ENCODE assay signal across 40 mouse cellular contexts in the genomic region with DNA sequence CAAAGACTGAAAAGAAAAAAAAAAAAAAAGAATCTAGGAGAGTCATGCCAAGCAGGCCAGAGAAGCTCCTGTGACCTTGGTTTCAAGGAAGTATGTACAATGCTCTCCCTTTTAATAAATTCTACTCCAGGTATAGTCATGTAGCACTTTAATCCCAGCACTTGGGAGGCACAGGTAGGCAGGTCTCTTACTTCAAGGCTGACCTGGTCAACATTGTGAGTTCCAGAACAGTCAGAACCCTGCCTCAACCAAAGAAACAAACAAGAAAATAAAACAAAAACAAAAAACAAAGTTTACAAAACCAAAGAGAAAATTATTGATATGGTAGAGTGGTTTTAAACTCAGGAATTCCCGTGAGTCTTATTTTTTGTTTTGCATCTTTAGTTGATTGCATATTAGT. TPM values are rescaled to one million over a fixed set of nuclear protein-coding genes. Genes with fewer than 3 reads are reported as not detected.
"Had no signal": no experiment of that assay in that cellular context is flagged by ENCODE, and none has a peak within 500 bp of the region (broad histone marks: within the 10 kb centered on the region; RNA-seq: fewer than 3 reads in every experiment).

A gene (minus strand): TSS at position 101 of the 400 bp plus-strand sequence.

- H3K4me3 ChIP-seq: heart, embryonic 12.5 days; heart, embryonic 13.5 days; heart, embryonic 15.5 days; hindbrain, embryonic 10.5 days; hindbrain, embryonic 12.5 days; hindbrain, embryonic 13.5 days; hindbrain, embryonic 15.5 days; intestine, embryonic 15.5 days; kidney, embryonic 15.5 days; layer of hippocampus, adult 2 months; left cerebral cortex, adult 2 months had no signal

- H3K36me3 ChIP-seq: heart, embryonic 12.5 days; heart, embryonic 13.5 days; heart, embryonic 15.5 days; hindbrain, embryonic 10.5 days; hindbrain, embryonic 12.5 days; hindbrain, embryonic 13.5 days; hindbrain, embryonic 15.5 days; intestine, embryonic 15.5 days; kidney, embryonic 15.5 days had no signal

- ATAC-seq: hindbrain, embryonic 16.5 days; hindbrain, postnatal 0 days; inflammation-experienced regulatory T-cells, adult 6 months; intestine, embryonic 15.5 days; intestine, embryonic 16.5 days; intestine, postnatal 0 days had no signal

- H3K9ac ChIP-seq: heart, embryonic 12.5 days; heart, embryonic 13.5 days; heart, embryonic 15.5 days; hindbrain, embryonic 12.5 days; hindbrain, embryonic 13.5 days; hindbrain, embryonic 14.5 days; hindbrain, embryonic 15.5 days; intestine, embryonic 15.5 days; kidney, embryonic 15.5 days had no signal

- H3K9me3 ChIP-seq: heart, embryonic 12.5 days; heart, embryonic 13.5 days; heart, embryonic 15.5 days; hindbrain, embryonic 10.5 days; hindbrain, embryonic 12.5 days; hindbrain, embryonic 13.5 days; hindbrain, embryonic 15.5 days; intestine, embryonic 15.5 days; kidney, embryonic 15.5 days had no signal

- DNase-seq: heart, postnatal 10 days; heart, postnatal 14 days; heart, postnatal 36 days; heart, postnatal 4 days; kidney, adult 11 months; kidney, adult 18-20 months; kidney, adult 2 months; kidney, adult 8-10 months; kidney, adult 9 months; kidney, postnatal 10 days; kidney, postnatal 14 days; kidney, postnatal 25 days; kidney, postnatal 36 days; kidney, postnatal 4 days; layer of hippocampus, adult 9-11 months; layer of hippocampus, postnatal 36 days had no signal

- H3K27me3 ChIP-seq: heart, embryonic 12.5 days; heart, embryonic 13.5 days; heart, embryonic 15.5 days; hindbrain, embryonic 12.5 days; hindbrain, embryonic 13.5 days; hindbrain, embryonic 15.5 days; intestine, embryonic 15.5 days; kidney, embryonic 15.5 days had no signal

- H3K27ac ChIP-seq: heart, embryonic 13.5 days; heart, embryonic 15.5 days; hindbrain, embryonic 10.5 days; hindbrain, embryonic 12.5 days; hindbrain, embryonic 13.5 days; hindbrain, embryonic 14.5 days; hindbrain, embryonic 15.5 days; hindbrain, postnatal 0 days; intestine, embryonic 15.5 days; kidney, embryonic 15.5 days; kidney, postnatal 0 days; layer of hippocampus, adult 2 months; left cerebral cortex, adult 2 months had no signal

- H3K4me2 ChIP-seq: heart, embryonic 11.5 days; heart, embryonic 12.5 days; heart, embryonic 13.5 days; heart, embryonic 15.5 days; hindbrain, embryonic 12.5 days; hindbrain, embryonic 13.5 days; hindbrain, embryonic 14.5 days; hindbrain, embryonic 15.5 days; intestine, embryonic 15.5 days; kidney, embryonic 15.5 days had no signal

RNA-seq across cellular contexts. Expression of the gene that starts here (rescaled TPM):
- total RNA-seq: hematopoietic stem cell, adult 5-6 weeks had no signal
- polyA plus RNA-seq: heart, embryonic 11.5 days; heart, postnatal 0 days; hindbrain, embryonic 11.5 days; hindbrain, embryonic 14.5 days; kidney, embryonic 14.5 days; kidney, embryonic 15.5 days; kidney, embryonic 16.5 days; kidney, postnatal 0 days had no signal
